17 mouse cellular contexts compared by ENCODE assay signal in the genomic region with DNA sequence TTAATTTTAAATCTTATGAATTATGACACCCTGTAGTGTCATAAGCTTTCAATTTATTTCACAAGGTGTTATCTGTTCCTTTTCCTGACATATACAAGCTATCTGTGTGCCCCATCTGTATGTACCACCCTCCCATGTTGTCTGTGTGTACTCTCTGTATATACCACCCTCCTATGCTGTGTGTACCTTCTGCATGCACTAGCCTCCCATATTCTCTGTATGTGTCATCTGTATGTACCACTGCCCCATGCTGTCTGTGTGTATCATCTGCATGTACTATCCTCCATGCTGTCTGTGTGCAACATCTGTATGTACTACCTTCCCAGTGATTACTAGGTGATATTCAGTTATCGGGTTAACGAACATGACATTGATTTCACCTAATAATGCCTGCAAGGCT.
"Had no signal": no experiment of that assay in that cellular context is flagged by ENCODE, and none has a peak within 500 bp of the region (broad histone marks: within the 10 kb centered on the region; RNA-seq: fewer than 3 reads in every experiment).

No protein-coding gene starts in this region.

- H3K4me2 ChIP-seq: intestine, embryonic 15.5 days; kidney, embryonic 15.5 days; liver, embryonic 13.5 days; stomach, embryonic 15.5 days had no signal

- ATAC-seq: intestine, embryonic 15.5 days had no signal

- H3K36me3 ChIP-seq: intestine, embryonic 15.5 days; kidney, embryonic 15.5 days; liver, embryonic 13.5 days; stomach, embryonic 15.5 days had no signal

- H3K27me3 ChIP-seq: intestine, embryonic 15.5 days; kidney, embryonic 15.5 days; liver, embryonic 13.5 days; stomach, embryonic 15.5 days had no signal

- H3K4me1 ChIP-seq: intestine, embryonic 15.5 days; kidney, embryonic 15.5 days; liver, embryonic 13.5 days; stomach, embryonic 15.5 days had no signal

- H3K27ac ChIP-seq: intestine, embryonic 15.5 days; kidney, embryonic 15.5 days; left cerebral cortex, adult 2 months; liver, embryonic 13.5 days; stomach, embryonic 15.5 days had no signal

- H3K9ac ChIP-seq: intestine, embryonic 15.5 days; kidney, embryonic 15.5 days; liver, embryonic 13.5 days; stomach, embryonic 15.5 days had no signal

- DNase-seq: kidney, adult 11 months; kidney, adult 8-10 months; kidney, postnatal 10 days; kidney, postnatal 36 days; layer of hippocampus, postnatal 36 days; liver, embryonic 13.5 days; lung, adult 2 months; lung, postnatal 14 days; lung, postnatal 4 days; retina, postnatal 1 day; right cerebral cortex, postnatal 25 days; spleen, adult 18-20 months; thymus, postnatal 25 days had no signal

- H3K4me3 ChIP-seq: intestine, embryonic 15.5 days; kidney, embryonic 15.5 days; left cerebral cortex, adult 2 months; liver, embryonic 13.5 days; stomach, embryonic 15.5 days had no signal

- H3K9me3 ChIP-seq: intestine, embryonic 15.5 days; kidney, embryonic 15.5 days; liver, embryonic 13.5 days; stomach, embryonic 15.5 days had no signal
